Mouse (Mus musculus) cerebellum, adult (tissue): ENCODE results near the gene Etnk2.

ENCODE experiments used
- ATAC-seq: cut with Nextera tagmentation; 2 replicates; pipeline ENCODE4 v1.9.2; 2017; ENCODE audit warnings: mild to moderate bottlenecking, moderate library complexity, mixed read lengths; ENCODE audit not compliant: insufficient number of reproducible peaks, low FRiP score, low TSS enrichment

Gene Etnk2

GRCm38 (mm10) chr1:133412941-133413340, 49.6 kb downstream of the Etnk2 start:
- ATAC-seq = no peak

GRCm38 (mm10) chr1:133415086-133415485, 51.7 kb downstream of the Etnk2 start:
- ATAC-seq = no peak

GRCm38 (mm10) chr1:133415505-133415904, 52.1 kb downstream of the Etnk2 start:
- no peak for ATAC-seq

- ATAC-seq = no peak
Measured at GRCm38 (mm10) chr1:133416472-133416871, 53.1 kb downstream of the Etnk2 start.

GRCm38 (mm10) chr1:133417113-133417512, 53.7 kb downstream of the Etnk2 start:
- no peak for ATAC-seq

- ATAC-seq = no peak
Measured at GRCm38 (mm10) chr1:133417539-133417938, 54.2 kb downstream of the Etnk2 start.

- ATAC-seq = no peak
Measured at GRCm38 (mm10) chr1:133418164-133418800, 54.9 kb downstream of the Etnk2 start.

- no peak for ATAC-seq
Measured at GRCm38 (mm10) chr1:133419178-133419834, 55.9 kb downstream of the Etnk2 start.

GRCm38 (mm10) chr1:133420491-133420890, 57.1 kb downstream of the Etnk2 start:
- ATAC-seq = no peak

- ATAC-seq = no peak
Measured at GRCm38 (mm10) chr1:133421061-133421460, 57.7 kb downstream of the Etnk2 start.

GRCm38 (mm10) chr1:133421975-133422570, 58.7 kb downstream of the Etnk2 start:
- ATAC-seq = no peak

GRCm38 (mm10) chr1:133422615-133423161, 59.3 kb downstream of the Etnk2 start:
- ATAC-seq = no peak

- no peak for ATAC-seq
Measured at GRCm38 (mm10) chr1:133423166-133423542, 59.8 kb downstream of the Etnk2 start.

- ATAC-seq = no peak
Measured at GRCm38 (mm10) chr1:133423543-133424480, 60.4 kb downstream of the Etnk2 start, which contains the start of gene Sox13. TSS of gene Sox13 (minus strand) at chr1:133424377.

- ATAC-seq = no peak
Measured at GRCm38 (mm10) chr1:133424547-133425140, 61.3 kb downstream of the Etnk2 start.
